Mouse (Mus musculus): ENCODE data around the gene Ahcy.
"Not testable (repeated sequence)": the region's sequence is repeated elsewhere in the genome, so short reads cannot be mapped to it uniquely, and the experiment has no call there.

Gene Ahcy

GRCm38 (mm10) chr2:155073978-155074765, at the start of gene Ahcy:
Ahcy (minus strand) TSS chr2:155074497.
- peak; percentile 86 for DNase-seq (ENCODE audit: low spot score)

- no peak for DNase-seq (ENCODE audit: low spot score)
Observed at GRCm38 (mm10) chr2:155115216-155115830, 41.0 kb upstream of the Ahcy start.

- DNase-seq (ENCODE audit: low spot score), result not testable (repeated sequence)
Observed at GRCm38 (mm10) chr2:155107276-155107675, 33.0 kb upstream of the Ahcy start.

- DNase-seq (ENCODE audit: low spot score), result no peak
Observed at GRCm38 (mm10) chr2:155103607-155104006, 29.3 kb upstream of the Ahcy start.

GRCm38 (mm10) chr2:155101761-155102181, 27.5 kb upstream of the Ahcy start:
- no peak for DNase-seq (ENCODE audit: low spot score)

GRCm38 (mm10) chr2:155100796-155101259, 26.5 kb upstream of the Ahcy start:
- no peak for DNase-seq (ENCODE audit: low spot score)

- DNase-seq (ENCODE audit: low spot score), result no peak
Observed at GRCm38 (mm10) chr2:155099994-155100795, 25.9 kb upstream of the Ahcy start.

GRCm38 (mm10) chr2:155099421-155099820, 25.1 kb upstream of the Ahcy start:
- DNase-seq (ENCODE audit: low spot score), result no peak

- no peak for DNase-seq (ENCODE audit: low spot score)
Observed at GRCm38 (mm10) chr2:155098720-155099380, 24.6 kb upstream of the Ahcy start.

GRCm38 (mm10) chr2:155093418-155093817, 19.1 kb upstream of the Ahcy start:
- no peak for DNase-seq (ENCODE audit: low spot score)

- DNase-seq (ENCODE audit: low spot score), result peak; percentile 28
Observed at GRCm38 (mm10) chr2:155091743-155092075, 17.4 kb upstream of the Ahcy start.

- DNase-seq (ENCODE audit: low spot score), result peak; percentile 74
Observed at GRCm38 (mm10) chr2:155090909-155091742, 16.8 kb upstream of the Ahcy start.

- no peak for DNase-seq (ENCODE audit: low spot score)
Observed at GRCm38 (mm10) chr2:155088264-155088663, 14.0 kb upstream of the Ahcy start.

- DNase-seq (ENCODE audit: low spot score), result no peak
Observed at GRCm38 (mm10) chr2:155086328-155086727, 12.0 kb upstream of the Ahcy start.

- DNase-seq (ENCODE audit: low spot score), result no peak
Observed at GRCm38 (mm10) chr2:155084546-155084945, 10.2 kb upstream of the Ahcy start.

GRCm38 (mm10) chr2:155082121-155082803, 8.0 kb upstream of the Ahcy start:
- DNase-seq (ENCODE audit: low spot score), result peak; percentile 44

GRCm38 (mm10) chr2:155081056-155081455, 6.8 kb upstream of the Ahcy start:
- no peak for DNase-seq (ENCODE audit: low spot score)

GRCm38 (mm10) chr2:155080179-155080530, 5.9 kb upstream of the Ahcy start:
- DNase-seq (ENCODE audit: low spot score), result no peak

- no peak for DNase-seq (ENCODE audit: low spot score)
Observed at GRCm38 (mm10) chr2:155079500-155080178, 5.3 kb upstream of the Ahcy start.

- DNase-seq (ENCODE audit: low spot score), result no peak
Observed at GRCm38 (mm10) chr2:155075649-155076048, 1.4 kb upstream of the Ahcy start.
